Comparison of ENCODE assay signal across 10 mouse cellular contexts in genomic region chr3:122923147-122923546, GRCm38 (mm10). TPM values are rescaled to one million over a fixed set of nuclear protein-coding genes. Genes with fewer than 3 reads are reported as not detected.
DNase-seq lines count a peak whose midpoint lies in the region; ATAC-seq and TF ChIP-seq lines count a peak whose summit lies in the region.
"Had no signal": no experiment of that assay in that cellular context is flagged by ENCODE, and none has a peak within 500 bp of the region (broad histone marks: within the 10 kb centered on the region; RNA-seq: fewer than 3 reads in every experiment).

No protein-coding gene starts in this region.

- no peaks in the 10 kb centered on the region for H3K9me3 ChIP-seq in heart, embryonic 14.5 days (ENCODE audit: control insufficient read depth, low read length)
- no peaks in the 10 kb centered on the region for H3K9me3 ChIP-seq in forebrain, embryonic 16.5 days (ENCODE audit: control insufficient read depth, low read length)
- H3K9me3 ChIP-seq in liver, embryonic 15.5 days (replicated peaks), result no peaks in the 10 kb centered on the region

- intact Hi-C loops in heart, adult 2 months (cut with DNase I), result loop anchor here (10.0 kb wide), 2 partner anchors 582 to 1628 kb away; partner anchors contain the start of gene Alg14

- no peak for DNase-seq in heart, adult 2 months
- peak; percentile 72 for DNase-seq in MEL-GATA-1-ER (ENCODE audit: extremely low read depth, low read depth)
- DNase-seq in urinary bladder, adult 2 months (ENCODE audit: low spot score), result no peak
- no peak for DNase-seq in layer of hippocampus, postnatal 14 days (ENCODE audit: low spot score in 2 of 2)
- DNase-seq: cerebellum, postnatal 36 days had no signal

- no peak for TF ChIP-seq EP300 in heart, adult 2 months (IDR thresholded peaks at IDR 0.05; ENCODE audit: insufficient read depth, low read depth, low read length)

- no peaks in the 10 kb centered on the region for H3K27me3 ChIP-seq in heart, embryonic 14.5 days (ENCODE audit: control insufficient read depth, insufficient read depth, low read length)
- no peaks in the 10 kb centered on the region for H3K27me3 ChIP-seq in heart, adult 2 months (ENCODE audit: control insufficient read depth, insufficient read depth, low read length)
- H3K27me3 ChIP-seq in forebrain, embryonic 16.5 days (replicated peaks; ENCODE audit: control insufficient read depth, insufficient read depth, low read length), result no peaks in the 10 kb centered on the region
- no peaks in the 10 kb centered on the region for H3K27me3 ChIP-seq in liver, embryonic 15.5 days

- TF ChIP-seq CTCF in heart, adult 2 months (IDR thresholded peaks at IDR 0.05), result no peak

- 38% methylated on average over 7 of the region's 7 CpGs for WGBS in heart, embryonic 14.5 days
- 62% methylated on average over 7 of the region's 7 CpGs for WGBS in heart, adult 2 months
- 74% methylated on average over 7 of the region's 7 CpGs for WGBS in forebrain, embryonic 16.5 days
- WGBS in liver, embryonic 15.5 days (ENCODE audit: insufficient replicate concordance), result 34% methylated on average over 7 of the region's 7 CpGs

- ATAC-seq in heart, embryonic 14.5 days (ENCODE audit: insufficient number of reproducible peaks, insufficient read depth, low FRiP score, low read depth), result no peak
- ATAC-seq in forebrain, embryonic 16.5 days, result no peak
- no peak for ATAC-seq in liver, embryonic 15.5 days (ENCODE audit: insufficient read depth)
- ATAC-seq in megakaryocyte, adult 5-6 weeks (ENCODE audit: poor library complexity, severe bottlenecking), result no peak

- TF ChIP-seq POLR2A in heart, adult 2 months (IDR thresholded peaks at IDR 0.05; ENCODE audit: insufficient read depth, low read depth, low read length), result no peak

- H3K36me3 ChIP-seq in heart, embryonic 14.5 days (ENCODE audit: control insufficient read depth, insufficient read depth, low read length), result peaks cover 10% of the 10 kb centered on the region; the same call in 1 of the 2 replicates
- 0 out of 2 replicates have a peak, but pooled peaks cover 2% of the 10 kb centered on the region for H3K36me3 ChIP-seq in heart, adult 2 months (ENCODE audit: control insufficient read depth, insufficient read depth, low read length)
- H3K36me3 ChIP-seq in forebrain, embryonic 16.5 days (ENCODE audit: control insufficient read depth, insufficient read depth), result peaks cover 4% of the 10 kb centered on the region; the same call in 1 of the 2 replicates
- H3K36me3 ChIP-seq in liver, embryonic 15.5 days (replicated peaks), result peaks cover 13% of the 10 kb centered on the region; the same call in 1 of the 2 replicates

- H3K9ac ChIP-seq in heart, embryonic 14.5 days (ENCODE audit: low read length), result peak overlapping the region; percentile 83; the same call in 1 of the 2 replicates
- no peak overlapping the region for H3K9ac ChIP-seq in heart, adult 2 months (ENCODE audit: low read depth, low read length)
- H3K9ac ChIP-seq in forebrain, embryonic 16.5 days (replicated peaks; ENCODE audit: low read depth, low read length), result no peak overlapping the region
- no peak overlapping the region for H3K9ac ChIP-seq in liver, embryonic 15.5 days

- H3K4me1 ChIP-seq in heart, embryonic 14.5 days (ENCODE audit: control insufficient read depth in 2 of 2, insufficient read depth in 2 of 2, low read length in 2 of 2), result peaks cover 0 to 7% of the 10 kb centered on the region in 2 experiments; a peak in 3 of 4 replicates
- peaks cover 2% of the 10 kb centered on the region for H3K4me1 ChIP-seq in heart, adult 2 months (ENCODE audit: control insufficient read depth, insufficient read depth, low read length)
- H3K4me1 ChIP-seq in forebrain, embryonic 16.5 days (replicated peaks; ENCODE audit: control insufficient read depth, insufficient read depth, low read length), result peaks cover 6% of the 10 kb centered on the region; the same call in 1 of the 2 replicates
- H3K4me1 ChIP-seq in liver, embryonic 15.5 days (replicated peaks), result peaks cover 33% of the 10 kb centered on the region

- peak overlapping the region; percentile 87 for H3K4me2 ChIP-seq in heart, embryonic 14.5 days (ENCODE audit: low read length)
- H3K4me2 ChIP-seq in forebrain, embryonic 16.5 days (ENCODE audit: low read length), result peak overlapping the region; percentile 64; the same call in 1 of the 2 replicates
- H3K4me2 ChIP-seq in liver, embryonic 15.5 days, result peak overlapping the region; percentile 85

- no peaks in the 10 kb centered on the region for H3K79me2 ChIP-seq in heart, adult 2 months (replicated peaks; ENCODE audit: control insufficient read depth, insufficient read depth, low read length)

- peak overlapping the region in 1 of 2 experiments; percentile 72; a peak in 1 of 4 replicates for H3K4me3 ChIP-seq in heart, embryonic 14.5 days (ENCODE audit: control insufficient read depth in 1 of 2, insufficient read depth in 1 of 2, low read depth in 1 of 2, low read length in 2 of 2)
- no peak overlapping the region for H3K4me3 ChIP-seq in heart, adult 2 months
- H3K4me3 ChIP-seq in forebrain, embryonic 16.5 days (replicated peaks; ENCODE audit: low read length), result no peak overlapping the region
- peak overlapping the region; percentile 73 for H3K4me3 ChIP-seq in liver, embryonic 15.5 days (replicated peaks)

- peak overlapping the region in 1 of 2 experiments; percentile 82; a peak in 1 of 4 replicates for H3K27ac ChIP-seq in heart, embryonic 14.5 days (replicated peaks in 1 of 2; ENCODE audit: control insufficient read depth in 1 of 2, insufficient read depth in 1 of 2, low read depth in 2 of 2, low read length in 2 of 2)
- no peak overlapping the region for H3K27ac ChIP-seq in heart, adult 2 months
- no peak overlapping the region for H3K27ac ChIP-seq in forebrain, embryonic 16.5 days (ENCODE audit: low read length)
- H3K27ac ChIP-seq in liver, embryonic 15.5 days (replicated peaks), result peak overlapping the region; percentile 92

RNA-seq across cellular contexts. Expression of gene 1810037I17Rik, which starts 0.9 kb away (rescaled TPM):
- polyA plus RNA-seq in heart, embryonic 14.5 days (2014; fragmentation: Nextera tagmentation; extraction: Ambion mirVana), result 120 and 135 TPM in 2 replicates
- total RNA-seq in heart, adult 2 months (2021), result 100 to 1,000 TPM in 1 of 2 experiments, 10 to 100 TPM in 1; 90.7 to 100 TPM
- polyA plus RNA-seq in heart, adult 2 months (2012; rRNA removed), result 33.7 and 47.7 TPM in 2 replicates
- polyA plus RNA-seq in forebrain, embryonic 16.5 days (2015; fragmentation: Nextera tagmentation; extraction: Ambion mirVana), result 76.8 and 87.4 TPM in 2 replicates
- 74.4 and 88.2 TPM in 2 replicates for polyA plus RNA-seq in liver, embryonic 15.5 days (2015; fragmentation: Nextera tagmentation; extraction: Ambion mirVana)
- total RNA-seq in megakaryocyte, adult 5-6 weeks (2015), result 75.4 and 89.8 TPM in 2 replicates
- total RNA-seq in megakaryocyte, adult 5-6 weeks (2017), result 40.3 and 41.2 TPM in 2 replicates
- polyA plus RNA-seq in urinary bladder, adult 2 months (2012; rRNA removed), result 73.1 and 86.1 TPM in 2 replicates
- total RNA-seq in layer of hippocampus, postnatal 14 days (2021), result 10 to 100 TPM; 51.0 to 52.6 TPM

RNA-seq across cellular contexts. Expression of gene Gm10959, which starts 4.0 kb away (rescaled TPM):
- not detected in 2 replicates for polyA plus RNA-seq in heart, embryonic 14.5 days (2014; fragmentation: Nextera tagmentation; extraction: Ambion mirVana)
- total RNA-seq in heart, adult 2 months (2021), result not detected
- not detected in 2 replicates for polyA plus RNA-seq in heart, adult 2 months (2012; rRNA removed)
- not detected in 2 replicates for polyA plus RNA-seq in forebrain, embryonic 16.5 days (2015; fragmentation: Nextera tagmentation; extraction: Ambion mirVana)
- not detected in 2 replicates for polyA plus RNA-seq in liver, embryonic 15.5 days (2015; fragmentation: Nextera tagmentation; extraction: Ambion mirVana)
- total RNA-seq in megakaryocyte, adult 5-6 weeks (2015), result not detected in 2 replicates
- not detected in 2 replicates for total RNA-seq in megakaryocyte, adult 5-6 weeks (2017)
- not detected in 2 replicates for polyA plus RNA-seq in urinary bladder, adult 2 months (2012; rRNA removed)
- total RNA-seq in layer of hippocampus, postnatal 14 days (2021), result not detected
- polyA plus RNA-seq: neural tube, embryonic 14.5 days had no signal

RNA-seq across cellular contexts. Expression of gene Fabp2, which starts 28.3 kb away (rescaled TPM):
- polyA plus RNA-seq in heart, embryonic 14.5 days (2014; fragmentation: Nextera tagmentation; extraction: Ambion mirVana), result not detected in 2 replicates
- total RNA-seq in heart, adult 2 months (2021), result not detected
- not detected in 2 replicates for polyA plus RNA-seq in heart, adult 2 months (2012; rRNA removed)
- polyA plus RNA-seq in forebrain, embryonic 16.5 days (2015; fragmentation: Nextera tagmentation; extraction: Ambion mirVana), result not detected in 2 replicates
- polyA plus RNA-seq in liver, embryonic 15.5 days (2015; fragmentation: Nextera tagmentation; extraction: Ambion mirVana), result 7.0 and 8.6 TPM in 2 replicates
- total RNA-seq in megakaryocyte, adult 5-6 weeks (2015), result not detected in 2 replicates
- not detected in 2 replicates for total RNA-seq in megakaryocyte, adult 5-6 weeks (2017)
- polyA plus RNA-seq in urinary bladder, adult 2 months (2012; rRNA removed), result 0.37 and 0.38 TPM in 2 replicates
- total RNA-seq in layer of hippocampus, postnatal 14 days (2021), result not detected
- polyA plus RNA-seq: neural tube, embryonic 14.5 days had no signal
